Comparison of ENCODE assay signal across 13 mouse cellular contexts in genomic region chr10:60794792-60795191, GRCm38 (mm10). TPM values are rescaled to one million over a fixed set of nuclear protein-coding genes. Genes with fewer than 3 reads are reported as not detected.
DNase-seq lines count a peak whose midpoint lies in the region; ATAC-seq and TF ChIP-seq lines count a peak whose summit lies in the region.
"Had no signal": no experiment of that assay in that cellular context is flagged by ENCODE, and none has a peak within 500 bp of the region (broad histone marks: within the 10 kb centered on the region; RNA-seq: fewer than 3 reads in every experiment).

No protein-coding gene starts in this region.

- whole genome bisulfite sequencing in heart, embryonic 14.5 days: 56% methylated on average over 8 of the region's 8 CpGs
- 34% methylated on average over 8 of the region's 8 CpGs for WGBS in embryonic facial prominence, embryonic 11.5 days
- WGBS in intestine, embryonic 15.5 days: 49% methylated on average over 8 of the region's 8 CpGs
- WGBS in midbrain, embryonic 16.5 days: 56% methylated on average over 8 of the region's 8 CpGs

- no peak overlapping the region for H3K4me2 ChIP-seq in heart, embryonic 14.5 days (ENCODE audit: low read length)
- no peak overlapping the region for H3K4me2 ChIP-seq in embryonic facial prominence, embryonic 11.5 days (ENCODE audit: low read depth, low read length)
- H3K4me2 ChIP-seq in intestine, embryonic 15.5 days (replicated peaks): no peak overlapping the region
- H3K4me2 ChIP-seq in midbrain, embryonic 16.5 days (ENCODE audit: low read length): no peak overlapping the region
- H3K4me2 ChIP-seq: midbrain, embryonic 12.5 days; neural tube, embryonic 13.5 days had no signal

- peaks cover 5% of the 10 kb centered on the region for H3K36me3 ChIP-seq in heart, embryonic 14.5 days (ENCODE audit: control insufficient read depth, insufficient read depth, low read length)
- H3K36me3 ChIP-seq in C2C12 (ENCODE audit: control insufficient read depth, insufficient read depth): peaks cover 54% of the 10 kb centered on the region
- H3K36me3 ChIP-seq in embryonic facial prominence, embryonic 11.5 days (replicated peaks; ENCODE audit: control insufficient read depth, insufficient read depth, low read depth, low read length): no peaks in the 10 kb centered on the region
- no peaks in the 10 kb centered on the region for H3K36me3 ChIP-seq in intestine, embryonic 15.5 days
- no peaks in the 10 kb centered on the region for H3K36me3 ChIP-seq in midbrain, embryonic 16.5 days (ENCODE audit: control insufficient read depth, insufficient read depth, low read length)
- H3K36me3 ChIP-seq: midbrain, embryonic 12.5 days; neural tube, embryonic 13.5 days had no signal

- no peaks in the 10 kb centered on the region for H3K27me3 ChIP-seq in heart, embryonic 14.5 days (ENCODE audit: control insufficient read depth, insufficient read depth, low read length)
- no peaks in the 10 kb centered on the region for H3K27me3 ChIP-seq in C2C12 (ENCODE audit: control insufficient read depth, insufficient read depth, insufficient read length)
- no peaks in the 10 kb centered on the region for H3K27me3 ChIP-seq in embryonic facial prominence, embryonic 11.5 days (ENCODE audit: control insufficient read depth, insufficient read depth, low read length)
- no peaks in the 10 kb centered on the region for H3K27me3 ChIP-seq in intestine, embryonic 15.5 days (replicated peaks)
- 0 out of 2 replicates have a peak, but pooled peaks cover 3% of the 10 kb centered on the region for H3K27me3 ChIP-seq in midbrain, embryonic 16.5 days (ENCODE audit: control insufficient read depth, insufficient read depth, low read depth, low read length)

- peak overlapping the region; percentile 31 for H3ac ChIP-seq in C2C12 (ENCODE audit: control insufficient read depth, insufficient read length, low read depth)

- no peak overlapping the region for H3K4me3 ChIP-seq in heart, embryonic 14.5 days (ENCODE audit: control insufficient read depth in 1 of 2, insufficient read depth in 1 of 2, low read depth in 1 of 2, low read length in 2 of 2)
- no peak overlapping the region for H3K4me3 ChIP-seq in C2C12 (ENCODE audit: insufficient read depth, poor library complexity, severe bottlenecking)
- no peak overlapping the region for H3K4me3 ChIP-seq in embryonic facial prominence, embryonic 11.5 days (ENCODE audit: low read depth, low read length)
- no peak overlapping the region for H3K4me3 ChIP-seq in intestine, embryonic 15.5 days (replicated peaks)
- no peak overlapping the region for H3K4me3 ChIP-seq in midbrain, embryonic 16.5 days (ENCODE audit: low read depth, low read length)
- H3K4me3 ChIP-seq: midbrain, embryonic 12.5 days; neural tube, embryonic 13.5 days had no signal

- no peak for TF ChIP-seq CTCF in C2C12 (IDR thresholded peaks at IDR 0.05; ENCODE audit: control insufficient read depth, insufficient read depth, insufficient read length)

- H3K9ac ChIP-seq in heart, embryonic 14.5 days (ENCODE audit: low read length): peak overlapping the region; percentile 2; the same call in 1 of the 2 replicates
- H3K9ac ChIP-seq in embryonic facial prominence, embryonic 11.5 days (replicated peaks; ENCODE audit: low read length): no peak overlapping the region; the same call in none of the 2 replicates
- H3K9ac ChIP-seq in intestine, embryonic 15.5 days: no peak overlapping the region
- no peak overlapping the region for H3K9ac ChIP-seq in midbrain, embryonic 16.5 days (ENCODE audit: low read depth, low read length)
- H3K9ac ChIP-seq: midbrain, embryonic 12.5 days; neural tube, embryonic 13.5 days had no signal

- peaks cover 100% of the 10 kb centered on the region for H3K79me2 ChIP-seq in C2C12 (ENCODE audit: control insufficient read depth, insufficient read depth)

- no peak for DNase-seq in heart, adult 8-10 months (ENCODE audit: low spot score)
- no peak for DNase-seq in embryonic facial prominence, embryonic 11.5 days (ENCODE audit: low spot score)
- no peak for DNase-seq in right cerebral cortex, adult 18-20 months
- no peak for DNase-seq in urinary bladder, adult 2 months (ENCODE audit: low spot score)
- DNase-seq: adrenal gland, adult 2 months; thymus, postnatal 14 days had no signal

- no peaks in the 10 kb centered on the region for H3K9me3 ChIP-seq in heart, embryonic 14.5 days (ENCODE audit: control insufficient read depth, low read length)
- H3K9me3 ChIP-seq in embryonic facial prominence, embryonic 11.5 days (replicated peaks; ENCODE audit: control insufficient read depth, low read length): no peaks in the 10 kb centered on the region
- no peaks in the 10 kb centered on the region for H3K9me3 ChIP-seq in intestine, embryonic 15.5 days
- no peaks in the 10 kb centered on the region for H3K9me3 ChIP-seq in midbrain, embryonic 16.5 days (replicated peaks; ENCODE audit: control insufficient read depth, low read length, poor library complexity, severe bottlenecking)
- H3K9me3 ChIP-seq: midbrain, embryonic 12.5 days; neural tube, embryonic 13.5 days had no signal

- peaks cover 66 to 74% of the 10 kb centered on the region in 2 experiments for H3K4me1 ChIP-seq in heart, embryonic 14.5 days (ENCODE audit: control insufficient read depth in 2 of 2, insufficient read depth in 2 of 2, low read length in 2 of 2)
- peaks cover 4% of the 10 kb centered on the region for H3K4me1 ChIP-seq in embryonic facial prominence, embryonic 11.5 days (ENCODE audit: control insufficient read depth, insufficient read depth, low read length)
- peaks cover 50% of the 10 kb centered on the region for H3K4me1 ChIP-seq in intestine, embryonic 15.5 days (replicated peaks)
- no peaks in the 10 kb centered on the region for H3K4me1 ChIP-seq in midbrain, embryonic 16.5 days (ENCODE audit: control insufficient read depth, insufficient read depth, low read length)

- H3K79me3 ChIP-seq in C2C12 (ENCODE audit: low read depth): peaks cover 94% of the 10 kb centered on the region

- no peak for ATAC-seq in heart, embryonic 14.5 days (ENCODE audit: insufficient number of reproducible peaks, insufficient read depth, low FRiP score, low read depth)
- ATAC-seq in embryonic facial prominence, embryonic 11.5 days (replicated peaks; ENCODE audit: insufficient number of reproducible peaks, low FRiP score, low TSS enrichment, low read depth): no peak
- peak; percentile 35; the same call in 1 of the 2 replicates for ATAC-seq in intestine, embryonic 15.5 days
- no peak; the same call in 1 of the 2 replicates for ATAC-seq in midbrain, embryonic 16.5 days
- ATAC-seq: lung, postnatal 0 days had no signal

- peak overlapping the region; percentile 26 to 93 for H3K27ac ChIP-seq in heart, embryonic 14.5 days (replicated peaks in 1 of 2; ENCODE audit: control insufficient read depth in 1 of 2, insufficient read depth in 1 of 2, low read depth in 2 of 2, low read length in 2 of 2)
- peak overlapping the region; percentile 23; the same call in 1 of the 2 replicates for H3K27ac ChIP-seq in embryonic facial prominence, embryonic 11.5 days (replicated peaks; ENCODE audit: low read depth, low read length)
- no peak overlapping the region for H3K27ac ChIP-seq in intestine, embryonic 15.5 days
- no peak overlapping the region for H3K27ac ChIP-seq in midbrain, embryonic 16.5 days (ENCODE audit: low read length)
- H3K27ac ChIP-seq: midbrain, embryonic 12.5 days; neural tube, embryonic 13.5 days had no signal

TF ChIP-seq in C2C12, 6 proteins besides CTCF, POLR2A, EP300 and RAD21:
- TF ChIP-seq FOSL1 (IDR thresholded peaks at IDR 0.05; ENCODE audit: insufficient read depth, low read length, poor library complexity, severe bottlenecking) (no peak), MYOG (IDR thresholded peaks at IDR 0.05; ENCODE audit: control insufficient read depth, extremely low read depth, insufficient read length) (no peak), USF1 (IDR thresholded peaks at IDR 0.05; ENCODE audit: low read depth) (no peak), CEBPB (IDR thresholded peaks at IDR 0.05; ENCODE audit: low read depth) (no peak), MYOD1 (IDR thresholded peaks at IDR 0.05; ENCODE audit: control insufficient read depth, insufficient read length, low read depth) (no peak)

RNA-seq across cellular contexts. Expression of gene Unc5b, which starts 36.6 kb away (rescaled TPM):
- polyA plus RNA-seq in heart, embryonic 14.5 days (2014; fragmentation: Nextera tagmentation; extraction: Ambion mirVana): 11.5 and 13.3 TPM in 2 replicates
- 10 to 100 TPM in 3 of 4 experiments, 1 to 10 TPM in 1; 9.6 to 14.5 (median 12.0) TPM for total RNA-seq in heart, adult 8-10 months (2022)
- 142 TPM for polyA plus RNA-seq in C2C12 (2012; fragmentation: generic; extraction: Trizol)
- polyA plus RNA-seq in embryonic facial prominence, embryonic 11.5 days (2014; fragmentation: Nextera tagmentation; extraction: Ambion mirVana): 4.0 and 4.7 TPM in 2 replicates
- polyA plus RNA-seq in intestine, embryonic 15.5 days (2015; fragmentation: Nextera tagmentation; extraction: Ambion mirVana): 4.6 and 5.1 TPM in 2 replicates
- polyA plus RNA-seq in urinary bladder, adult 2 months (2012; rRNA removed): 17.5 and 28.8 TPM in 2 replicates
- 2.0 and 2.4 TPM in 2 replicates for polyA plus RNA-seq in midbrain, embryonic 16.5 days (2015; fragmentation: Nextera tagmentation; extraction: Ambion mirVana)

RNA-seq across cellular contexts. Expression of gene Slc29a3, which starts 42.2 kb away (rescaled TPM):
- polyA plus RNA-seq in heart, embryonic 14.5 days (2014; fragmentation: Nextera tagmentation; extraction: Ambion mirVana): 4.4 and 4.5 TPM in 2 replicates
- total RNA-seq in heart, adult 8-10 months (2022): 1 to 10 TPM; 3.5 to 4.9 (median 3.8) TPM
- 4.4 TPM for polyA plus RNA-seq in C2C12 (2012; fragmentation: generic; extraction: Trizol)
- 7.0 and 8.2 TPM in 2 replicates for polyA plus RNA-seq in embryonic facial prominence, embryonic 11.5 days (2014; fragmentation: Nextera tagmentation; extraction: Ambion mirVana)
- 9.1 and 11.1 TPM in 2 replicates for polyA plus RNA-seq in intestine, embryonic 15.5 days (2015; fragmentation: Nextera tagmentation; extraction: Ambion mirVana)
- polyA plus RNA-seq in urinary bladder, adult 2 months (2012; rRNA removed): 5.5 and 7.8 TPM in 2 replicates
- polyA plus RNA-seq in midbrain, embryonic 16.5 days (2015; fragmentation: Nextera tagmentation; extraction: Ambion mirVana): 9.8 and 10.3 TPM in 2 replicates

Comparison
In these comparisons a context has a peak if more than half of its experiments do, and no peak if none do; other contexts are left out.
1. H3K27ac ChIP-seq: peak in heart, embryonic 14.5 days (2 of 2) and embryonic facial prominence, embryonic 11.5 days (single experiment); none in intestine, embryonic 15.5 days (single experiment) and midbrain, embryonic 16.5 days (single experiment).